Mouse (Mus musculus) midbrain, embryonic 15.5 days (tissue): ENCODE data around the gene Srxn1. TPM values are rescaled to one million over a fixed set of nuclear protein-coding genes. Genes with fewer than 3 reads are reported as not detected.

Source experiments
- ATAC-seq: fragments of 200-750 bp; cut with Nextera tagmentation; replicated peaks from 2 replicates; pipeline ENCODE4 v1.8.0; 2017; ENCODE audit warnings: moderate TSS enrichment
- H3K27ac ChIP-seq: fragments of 300-500 bp; sonication (generic); 2 replicates; pipeline ENCODE4 v1.5.1; 2015; ENCODE audit warnings: mild to moderate bottlenecking, inconsistent platforms
- H3K27me3 ChIP-seq: fragments of 300-500 bp; sonication (generic); replicated peaks from 2 replicates; pipeline ENCODE4 v1.6.1; 2015; ENCODE audit warnings: inconsistent platforms
- H3K36me3 ChIP-seq: fragments of 300-500 bp; sonication (generic); replicated peaks from 2 replicates; pipeline ENCODE4 v1.6.1; 2015; ENCODE audit warnings: inconsistent platforms
- H3K4me1 ChIP-seq: fragments of 300-500 bp; sonication (generic); 2 replicates; pipeline ENCODE4 v1.6.1; 2015; ENCODE audit warnings: inconsistent platforms
- H3K4me2 ChIP-seq: fragments of 300-500 bp; sonication (generic); 2 replicates; pipeline ENCODE4 v1.6.1; 2015; ENCODE audit warnings: inconsistent platforms, mild to moderate bottlenecking, moderate library complexity
- H3K4me3 ChIP-seq: fragments of 300-500 bp; sonication (generic); 2 replicates; pipeline ENCODE4 v1.5.1; 2015; ENCODE audit warnings: mild to moderate bottlenecking, inconsistent platforms
- H3K9ac ChIP-seq: fragments of 300-500 bp; sonication (generic); 2 replicates; pipeline ENCODE4 v1.6.1; 2015; ENCODE audit warnings: mild to moderate bottlenecking, inconsistent platforms
- H3K9me3 ChIP-seq: fragments of 300-500 bp; sonication (generic); 2 replicates; pipeline ENCODE4 v1.6.1; 2016; ENCODE audit warnings: inconsistent platforms
- WGBS: fragments of 180-500 bp; shearing (Covaris S2); methylation state at CpG from one replicate; pipeline ENCODE4 v1.1.7; 2015; ENCODE audit warnings: mixed read lengths; 5-methylcytosine and 5-hydroxymethylcytosine counted together
- polyA plus RNA-seq: library from polyadenylated mRNA; unstranded; fragments of >200 nt; fragmentation: Nextera tagmentation; extraction: Ambion mirVana; gene quantifications from 2 replicates; pipeline ENCODE4 v1.2.1, GENCODE M21; 2015

The Srxn1 gene
- polyA plus RNA-seq, 1 experiment from 2014 or later, result 21.5 TPM

DNA sequence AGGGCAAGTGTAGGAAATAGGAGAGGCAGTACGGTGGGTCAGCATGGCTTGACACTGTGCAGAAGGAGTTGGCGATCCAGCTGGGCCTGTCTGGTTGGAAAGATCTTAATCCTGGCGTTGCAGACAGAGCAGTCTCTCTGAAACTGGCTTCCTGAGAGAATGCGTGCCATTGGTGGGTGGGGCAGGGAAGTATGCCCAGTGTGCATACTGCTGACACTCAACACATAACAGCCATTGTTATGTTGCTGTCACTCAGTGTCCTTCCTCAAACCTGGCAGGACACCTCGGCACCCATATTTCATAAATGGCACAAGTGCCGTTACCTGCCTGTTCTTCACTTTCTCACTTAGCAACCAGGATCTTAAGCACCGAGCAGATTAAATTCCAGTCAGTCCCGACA, 27.4 kb downstream of the Srxn1 start:
- no peak for ATAC-seq
- no peak overlapping the region for H3K27ac ChIP-seq
- 69% methylated on average over 8 of the region's 8 CpGs for WGBS
- no peaks in the 10 kb centered on the region for H3K4me1 ChIP-seq
- no peaks in the 10 kb centered on the region for H3K36me3 ChIP-seq
- H3K4me2 ChIP-seq, result no peak overlapping the region
- no peaks in the 10 kb centered on the region for H3K27me3 ChIP-seq
- no peak overlapping the region for H3K4me3 ChIP-seq
- no peak overlapping the region for H3K9ac ChIP-seq
- no peaks in the 10 kb centered on the region for H3K9me3 ChIP-seq

DNA sequence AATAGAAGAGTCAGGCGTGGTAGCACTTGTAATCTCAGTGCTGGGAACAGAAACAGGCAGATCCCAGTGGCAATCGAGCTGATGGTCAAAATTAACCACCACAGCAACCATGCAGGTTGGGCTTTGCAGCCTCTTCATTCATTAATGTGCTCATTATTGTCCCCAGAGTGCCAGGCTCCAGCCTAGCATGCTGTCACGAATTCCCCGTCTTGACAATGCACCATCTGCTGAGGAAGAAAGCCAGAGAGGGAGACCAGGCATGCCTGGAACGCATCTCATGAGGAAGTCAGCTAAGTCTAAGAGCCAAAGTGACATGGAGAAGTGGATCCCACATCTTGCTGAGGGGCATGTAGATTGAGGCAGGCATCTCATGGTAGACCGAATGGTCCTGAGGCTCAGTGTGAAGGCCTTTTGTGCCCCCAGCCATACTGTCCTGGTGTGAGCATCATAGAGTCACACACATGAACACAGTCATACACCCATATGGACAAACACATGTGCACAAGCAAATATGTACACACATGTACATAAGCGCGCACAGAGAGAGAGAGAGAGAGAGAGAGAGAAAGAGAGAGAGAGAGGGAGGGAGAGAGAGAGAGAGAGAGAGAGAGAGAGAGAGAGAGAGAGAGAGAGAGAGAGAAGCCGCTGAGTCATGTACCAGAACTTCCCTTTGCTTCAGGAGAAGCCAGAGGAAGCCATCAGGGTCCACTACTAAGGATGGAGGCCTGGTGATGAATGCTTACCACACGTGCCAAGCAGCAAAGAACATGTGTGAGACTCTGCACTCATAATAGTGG, 34.1 kb downstream of the Srxn1 start:
- Histone ChIP-seq H3K4me3 (no peak overlapping the region), H3K4me1 (peaks cover 26% of the 10 kb centered on the region), H3K9me3 (no peaks in the 10 kb centered on the region), H3K27me3 (peaks cover 31% of the 10 kb centered on the region), H3K9ac (no peak overlapping the region), H3K36me3 (no peaks in the 10 kb centered on the region), H3K4me2 (no peak overlapping the region), H3K27ac (no peak overlapping the region)
- WGBS, result 61% methylated on average over 10 of the region's 10 CpGs
- no peak for ATAC-seq

DNA sequence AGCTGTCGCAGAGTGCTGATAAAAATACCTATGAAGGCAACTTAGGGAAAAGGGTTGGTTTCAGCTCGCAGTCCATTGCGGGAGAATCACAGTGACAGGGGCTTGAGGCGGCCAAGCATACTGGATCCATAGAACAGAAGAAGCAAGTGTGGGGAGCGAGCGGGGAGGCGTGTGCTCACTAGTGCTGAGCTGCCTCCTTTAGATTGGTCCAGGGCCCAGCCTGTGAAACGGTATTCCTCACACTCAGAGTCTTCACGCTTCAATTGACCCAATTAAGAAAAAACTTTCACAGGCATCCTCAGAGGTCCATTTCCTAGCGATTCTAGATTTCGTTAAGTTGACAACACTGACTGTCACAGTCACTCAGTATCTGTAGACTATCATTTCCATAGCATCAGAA, 35.6 kb downstream of the Srxn1 start:
- no peak overlapping the region for H3K4me2 ChIP-seq
- no peaks in the 10 kb centered on the region for H3K9me3 ChIP-seq
- H3K27me3 ChIP-seq, result peaks cover 46% of the 10 kb centered on the region
- 35% methylated on average over 11 of the region's 11 CpGs for WGBS
- H3K4me1 ChIP-seq, result peaks cover 26% of the 10 kb centered on the region
- H3K4me3 ChIP-seq, result no peak overlapping the region
- no peaks in the 10 kb centered on the region for H3K36me3 ChIP-seq
- ATAC-seq, result no peak
- no peak overlapping the region for H3K9ac ChIP-seq
- no peak overlapping the region for H3K27ac ChIP-seq

DNA sequence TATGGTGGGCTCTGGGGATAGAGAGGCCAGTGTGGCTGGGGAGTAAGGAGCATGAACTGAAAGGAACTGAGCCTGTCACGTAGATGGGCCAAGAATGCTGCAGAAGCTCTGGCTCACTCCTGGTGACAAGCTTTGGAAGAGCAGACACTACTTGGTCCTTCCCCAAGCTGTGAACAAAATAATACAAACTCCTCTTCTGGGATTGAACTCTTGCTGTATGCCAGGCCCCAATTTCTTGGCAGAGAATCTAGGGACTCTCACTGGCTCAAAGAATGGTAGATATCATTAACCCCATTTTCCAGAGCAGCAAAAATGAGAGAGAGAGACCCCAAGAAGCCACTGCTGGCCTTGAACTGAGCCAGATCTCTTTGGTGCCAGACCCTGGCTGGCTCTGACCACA, 36.2 kb downstream of the Srxn1 start:
- Histone ChIP-seq H3K27ac (no peak overlapping the region), H3K4me3 (no peak overlapping the region), H3K9ac (no peak overlapping the region), H3K4me2 (peak overlapping the region; percentile 68), H3K36me3 (no peaks in the 10 kb centered on the region), H3K4me1 (peaks cover 26% of the 10 kb centered on the region), H3K9me3 (no peaks in the 10 kb centered on the region), H3K27me3 (peaks cover 47% of the 10 kb centered on the region)
- 45% methylated on average over 1 of the region's 1 CpGs for WGBS
- ATAC-seq, result no peak; the same call in 1 of the 2 replicates

DNA sequence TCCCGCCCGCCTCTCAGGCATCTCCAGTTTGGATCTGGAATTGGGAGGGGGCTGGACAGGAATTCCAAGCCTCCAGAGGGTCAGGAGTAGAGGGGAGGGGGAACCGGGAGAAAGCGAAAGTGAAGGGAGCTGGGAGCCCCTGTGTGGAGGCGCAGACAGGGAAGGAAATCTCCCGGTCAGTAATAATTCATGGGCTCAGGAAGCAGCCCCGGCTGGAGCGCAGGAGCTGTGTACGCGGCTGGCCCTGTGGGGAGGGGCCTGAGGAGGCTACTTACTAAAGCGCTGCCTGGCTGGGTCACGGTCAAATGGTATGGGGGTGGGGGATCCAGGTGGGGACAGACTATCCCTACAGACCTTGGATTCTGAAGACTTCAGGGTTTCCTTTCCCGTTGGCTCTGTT, 36.7 kb downstream of the Srxn1 start:
- WGBS, result 1% methylated on average over 13 of the region's 13 CpGs
- no peak overlapping the region for H3K27ac ChIP-seq
- H3K27me3 ChIP-seq, result peaks cover 47% of the 10 kb centered on the region
- H3K4me3 ChIP-seq, result peak overlapping the region; percentile 24
- H3K4me1 ChIP-seq, result peaks cover 26% of the 10 kb centered on the region
- no peaks in the 10 kb centered on the region for H3K36me3 ChIP-seq
- no peaks in the 10 kb centered on the region for H3K9me3 ChIP-seq
- no peak overlapping the region for H3K9ac ChIP-seq
- peak; percentile 55 for ATAC-seq
- peak overlapping the region; percentile 68 for H3K4me2 ChIP-seq

DNA sequence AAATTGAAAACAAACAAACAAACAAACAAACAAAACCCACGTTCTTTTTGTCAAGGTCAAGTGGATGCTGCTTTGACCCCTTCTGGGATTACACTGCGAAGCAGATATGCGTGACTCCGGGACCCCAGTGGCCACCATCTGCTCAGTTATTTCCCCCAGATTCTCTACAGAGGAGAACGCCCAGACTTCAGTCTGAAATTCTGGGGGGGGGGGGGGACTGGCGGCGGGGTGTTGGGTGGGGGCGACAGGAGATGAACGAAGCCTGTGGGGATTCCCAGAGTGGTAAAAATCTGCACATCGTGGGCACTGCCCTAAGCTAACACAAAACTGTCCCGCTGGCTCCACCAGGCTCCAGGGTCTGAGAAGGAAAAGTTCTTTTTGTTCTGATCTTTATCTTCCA, 37.3 kb downstream of the Srxn1 start:
- no peak overlapping the region for H3K27ac ChIP-seq
- H3K36me3 ChIP-seq, result no peaks in the 10 kb centered on the region
- H3K27me3 ChIP-seq, result peaks cover 47% of the 10 kb centered on the region
- H3K9me3 ChIP-seq, result no peaks in the 10 kb centered on the region
- peak overlapping the region; percentile 68 for H3K4me2 ChIP-seq
- H3K4me1 ChIP-seq, result peaks cover 26% of the 10 kb centered on the region
- 6% methylated on average over 11 of the region's 11 CpGs for WGBS
- no peak for ATAC-seq
- H3K9ac ChIP-seq, result no peak overlapping the region
- no peak overlapping the region for H3K4me3 ChIP-seq

DNA sequence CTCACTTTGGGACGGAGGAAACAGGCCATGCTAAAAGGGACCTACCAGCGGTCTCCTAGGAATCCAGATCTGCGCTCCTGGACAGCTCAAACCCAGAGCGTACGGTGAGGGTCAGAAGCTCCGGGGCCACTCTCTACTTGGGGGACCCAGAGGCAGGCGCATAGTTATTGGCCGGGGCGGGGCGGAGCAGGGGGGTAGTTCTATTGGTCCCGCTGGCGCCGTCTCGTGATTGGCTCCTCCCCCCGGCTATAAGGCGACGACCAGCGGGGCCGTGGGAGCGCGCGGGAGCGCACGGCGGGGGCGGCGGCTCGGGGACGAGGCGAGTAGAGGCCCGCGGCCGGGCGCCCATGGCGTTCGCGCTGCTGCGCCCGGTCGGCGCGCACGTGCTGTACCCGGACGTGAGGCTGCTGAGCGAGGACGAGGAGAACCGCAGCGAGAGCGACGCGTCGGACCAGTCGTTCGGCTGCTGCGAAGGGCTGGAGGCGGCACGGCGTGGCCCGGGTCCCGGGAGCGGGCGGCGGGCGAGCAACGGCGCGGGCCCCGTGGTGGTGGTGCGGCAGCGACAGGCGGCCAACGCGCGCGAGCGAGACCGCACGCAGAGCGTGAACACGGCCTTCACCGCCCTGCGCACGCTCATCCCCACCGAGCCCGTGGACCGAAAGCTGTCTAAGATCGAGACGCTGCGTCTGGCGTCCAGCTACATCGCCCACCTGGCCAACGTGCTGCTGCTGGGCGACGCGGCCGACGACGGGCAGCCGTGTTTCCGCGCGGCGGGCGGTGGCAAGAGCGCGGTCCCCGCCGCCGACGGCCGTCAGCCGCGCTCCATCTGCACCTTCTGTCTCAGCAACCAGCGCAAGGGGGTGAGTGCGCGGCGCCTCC, 38.2 kb downstream of the Srxn1 start, which contains the start of gene Tcf15:
Gene Tcf15, plus strand, starts transcription at position 283 of the 879 bp plus-strand sequence.
- no peaks in the 10 kb centered on the region for H3K36me3 ChIP-seq
- no peaks in the 10 kb centered on the region for H3K9me3 ChIP-seq
- H3K9ac ChIP-seq, result peak within 1 kb of the TSS; percentile 26; the same call in 1 of the 2 replicates
- under 1% methylated on average over 115 of the region's 118 CpGs for WGBS
- peak within 1 kb of the TSS; percentile 44 for H3K4me3 ChIP-seq
- H3K4me2 ChIP-seq, result peak within 1 kb of the TSS; percentile 68
- peak; percentile 65 for ATAC-seq
- peaks cover 47% of the 10 kb centered on the region for H3K27me3 ChIP-seq
- H3K4me1 ChIP-seq, result peaks cover 26% of the 10 kb centered on the region
- no peak within 1 kb of the TSS for H3K27ac ChIP-seq

DNA sequence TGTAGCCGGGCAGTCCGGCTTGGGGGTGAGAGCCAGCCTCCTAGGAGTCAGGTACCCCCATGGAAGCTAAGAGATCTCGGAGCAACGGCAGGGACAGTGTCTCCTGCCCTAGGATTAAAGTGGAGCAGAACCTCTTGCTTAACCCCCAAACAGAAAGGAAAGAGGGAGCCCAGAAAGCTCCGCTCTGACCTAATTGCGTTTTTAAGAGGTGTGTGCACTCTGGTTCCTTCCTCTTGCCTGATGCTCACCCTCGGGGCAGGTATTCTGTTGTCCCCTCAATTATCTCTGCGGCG, 38.8 kb downstream of the Srxn1 start:
- 20% methylated on average over 9 of the region's 9 CpGs for WGBS
- H3K4me2 ChIP-seq, result peak overlapping the region; percentile 68
- peaks cover 47% of the 10 kb centered on the region for H3K27me3 ChIP-seq
- H3K9me3 ChIP-seq, result no peaks in the 10 kb centered on the region
- no peak for ATAC-seq
- peak overlapping the region; percentile 26; the same call in 1 of the 2 replicates for H3K9ac ChIP-seq
- no peaks in the 10 kb centered on the region for H3K36me3 ChIP-seq
- no peak overlapping the region for H3K27ac ChIP-seq
- peak overlapping the region; percentile 44 for H3K4me3 ChIP-seq
- peaks cover 26% of the 10 kb centered on the region for H3K4me1 ChIP-seq

DNA sequence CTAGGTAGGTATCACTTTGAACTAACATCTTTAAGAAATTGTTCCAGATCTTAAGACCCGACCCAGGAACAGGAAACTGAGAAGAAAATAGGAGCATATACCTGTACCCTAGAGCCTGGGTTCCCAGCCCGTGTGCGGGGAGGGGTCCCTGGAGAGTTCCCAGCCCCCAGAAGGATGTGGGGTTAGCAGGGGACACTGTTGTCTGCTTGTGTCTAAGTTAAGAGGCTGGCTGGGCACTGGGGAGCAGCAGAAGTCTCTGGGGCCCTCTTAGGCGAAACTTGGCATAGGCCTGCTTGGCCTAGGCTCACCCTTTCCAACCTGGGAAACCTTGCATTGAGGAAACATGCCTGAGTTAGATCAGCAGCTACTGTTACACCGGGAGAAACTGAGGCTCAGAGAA, 39.2 kb downstream of the Srxn1 start:
- Histone ChIP-seq H3K4me1 (peaks cover 26% of the 10 kb centered on the region), H3K4me2 (no peak overlapping the region), H3K9ac (no peak overlapping the region), H3K36me3 (no peaks in the 10 kb centered on the region), H3K4me3 (no peak overlapping the region), H3K27me3 (peaks cover 47% of the 10 kb centered on the region), H3K27ac (no peak overlapping the region), H3K9me3 (no peaks in the 10 kb centered on the region)
- WGBS, result 63% methylated on average over 5 of the region's 5 CpGs
- no peak for ATAC-seq

DNA sequence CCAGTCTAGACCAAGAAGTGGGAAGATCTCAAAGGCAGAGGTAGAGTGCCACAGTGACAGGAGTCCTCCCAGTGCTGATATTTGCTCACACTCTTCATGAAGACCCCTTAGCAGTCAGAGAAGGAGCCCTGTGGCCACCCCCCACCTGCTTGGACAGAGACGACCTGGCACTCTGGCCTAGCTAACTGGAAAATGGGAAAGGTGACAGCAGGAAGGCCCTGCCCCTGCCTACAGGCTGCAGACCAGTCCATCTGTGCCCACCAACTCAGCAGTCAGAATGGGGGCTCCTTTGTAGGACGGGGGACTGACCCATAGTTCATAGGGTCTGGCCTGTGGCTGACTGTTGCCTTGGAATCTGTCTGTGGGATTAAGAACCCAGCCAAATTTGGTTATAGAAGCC, 40.4 kb downstream of the Srxn1 start:
- 71% methylated on average over 2 of the region's 2 CpGs for WGBS
- Histone ChIP-seq H3K9me3 (no peaks in the 10 kb centered on the region), H3K4me3 (no peak overlapping the region), H3K4me1 (peaks cover 26% of the 10 kb centered on the region), H3K27me3 (peaks cover 47% of the 10 kb centered on the region), H3K9ac (no peak overlapping the region), H3K4me2 (no peak overlapping the region), H3K27ac (no peak overlapping the region), H3K36me3 (no peaks in the 10 kb centered on the region)
- no peak for ATAC-seq

DNA sequence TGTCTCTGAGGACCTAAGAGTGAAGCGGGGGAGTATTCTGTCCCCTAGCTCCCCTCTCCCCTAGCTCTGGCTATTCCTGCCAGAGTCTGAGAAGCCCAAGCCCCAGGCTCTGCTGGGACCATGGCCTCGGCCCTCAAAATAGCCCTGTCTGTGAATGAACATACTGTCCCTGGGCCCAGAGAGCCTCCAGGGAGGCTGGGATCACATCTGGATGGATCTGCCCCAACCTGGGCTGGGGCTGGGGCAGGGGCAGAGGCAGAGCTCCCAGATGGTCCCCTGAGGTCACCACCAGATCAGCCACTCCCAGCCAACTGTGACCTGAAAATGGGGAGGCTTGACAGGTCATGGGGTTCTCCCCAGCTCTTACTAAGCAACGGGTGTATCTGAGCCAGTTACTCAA, 41.8 kb downstream of the Srxn1 start:
- ATAC-seq, result no peak
- Histone ChIP-seq H3K4me2 (no peak overlapping the region), H3K9ac (no peak overlapping the region), H3K4me1 (peaks cover 21% of the 10 kb centered on the region), H3K9me3 (no peaks in the 10 kb centered on the region), H3K27ac (no peak overlapping the region), H3K4me3 (no peak overlapping the region), H3K36me3 (no peaks in the 10 kb centered on the region), H3K27me3 (peaks cover 38% of the 10 kb centered on the region)
- 70% methylated on average over 3 of the region's 3 CpGs for WGBS

DNA sequence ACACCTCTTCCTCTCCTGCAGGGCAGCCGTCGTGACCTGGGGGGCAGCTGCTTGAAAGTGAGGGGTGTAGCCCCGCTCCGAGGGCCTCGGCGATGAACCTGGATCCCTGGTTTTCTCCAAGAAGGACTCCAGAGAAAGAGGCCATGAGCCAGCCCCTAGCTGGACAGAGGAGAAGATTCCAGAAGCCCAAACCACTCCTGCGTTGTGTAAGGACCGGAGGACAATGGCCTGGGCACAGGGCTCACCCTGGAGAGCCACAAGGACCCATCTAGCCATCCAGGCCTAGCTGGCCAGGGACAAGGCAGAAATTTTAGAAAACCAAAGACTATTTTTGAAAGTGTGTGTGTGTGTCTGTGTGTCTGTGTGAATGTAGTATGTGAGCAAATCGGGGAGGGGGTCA, 43.4 kb downstream of the Srxn1 start:
- Histone ChIP-seq H3K4me2 (no peak overlapping the region), H3K4me3 (no peak overlapping the region), H3K9ac (no peak overlapping the region), H3K27ac (no peak overlapping the region), H3K9me3 (no peaks in the 10 kb centered on the region), H3K27me3 (peaks cover 23% of the 10 kb centered on the region), H3K4me1 (peaks cover 6% of the 10 kb centered on the region), H3K36me3 (no peaks in the 10 kb centered on the region)
- no peak for ATAC-seq
- WGBS, result 88% methylated on average over 9 of the region's 9 CpGs
